Mouse (Mus musculus): ENCODE data around the gene Rasa3.

DNA sequence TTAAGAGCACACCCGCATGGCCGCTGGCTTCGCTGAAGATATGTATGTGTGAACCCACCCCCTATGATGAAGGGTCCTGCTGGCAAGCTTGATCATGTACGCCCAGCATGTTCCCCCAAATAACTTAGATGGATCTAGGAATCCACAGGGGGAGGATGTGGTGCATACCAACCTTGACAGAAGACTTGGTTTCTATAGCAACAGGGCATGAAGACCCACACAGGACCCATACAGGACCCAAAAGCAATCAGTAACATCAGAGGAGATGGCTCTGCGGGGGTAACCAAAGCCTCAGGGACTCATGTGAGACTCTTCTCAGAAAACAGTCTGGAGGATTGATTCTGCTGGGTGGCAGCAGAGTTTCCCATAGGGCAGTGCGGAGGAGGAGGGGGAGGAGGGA lies 86.2 kb downstream of the Rasa3 start:
- TF ChIP-seq CTCF (conservative IDR thresholded peaks at IDR 0.05; ENCODE audit: low read length) (no peak), NANOG (IDR thresholded peaks at IDR 0.05; ENCODE audit: borderline replicate concordance, low read length) (no peak), POU5F1 (IDR thresholded peaks at IDR 0.05; ENCODE audit: borderline replicate concordance, low read length) (no peak)
